Mouse (Mus musculus): ENCODE measurements around the gene Cysltr2. TPM values are rescaled to one million over a fixed set of nuclear protein-coding genes. Genes with fewer than 3 reads are reported as not detected.

Gene Cysltr2
- 0.24 TPM in 1 of 2 replicates, not detected in the other for polyA plus RNA-seq (2016; fragmentation: Nextera tagmentation; extraction: Ambion mirVana)

GRCm38 (mm10) chr14:73048937-73049336 is at the start of gene Cysltr2:
Gene Cysltr2, minus strand, starts transcription at chr14:73049114.
- Histone ChIP-seq H3K9me3 (no peaks in the 10 kb centered on the region), H3K4me3 (no peak within 1 kb of the TSS), H3K27me3 (ENCODE audit: insufficient read depth, poor library complexity, severe bottlenecking) (peaks cover 29% of the 10 kb centered on the region), H3K36me3 (no peaks in the 10 kb centered on the region), H3K4me1 (no peaks in the 10 kb centered on the region), H3K27ac (no peak within 1 kb of the TSS)
- WGBS = 71% methylated on average over 6 of the region's 6 CpGs
- no peak for DNase-seq (ENCODE audit: low spot score)

GRCm38 (mm10) chr14:73094802-73095550 is 46.1 kb upstream of the Cysltr2 start:
- H3K27me3 ChIP-seq (ENCODE audit: insufficient read depth, poor library complexity, severe bottlenecking) = peaks cover 11% of the 10 kb centered on the region; the same call in 1 of the 2 replicates
- WGBS = 71% methylated on average over 13 of the region's 13 CpGs
- no peaks in the 10 kb centered on the region for H3K36me3 ChIP-seq
- peak; percentile 45 for DNase-seq (ENCODE audit: low spot score)
- H3K9me3 ChIP-seq = no peaks in the 10 kb centered on the region
- H3K27ac ChIP-seq = no peak overlapping the region
- H3K4me3 ChIP-seq = no peak overlapping the region
- no peaks in the 10 kb centered on the region for H3K4me1 ChIP-seq

GRCm38 (mm10) chr14:73092871-73093270 is 44.0 kb upstream of the Cysltr2 start:
- Histone ChIP-seq H3K4me1 (no peaks in the 10 kb centered on the region), H3K4me3 (no peak overlapping the region), H3K27me3 (ENCODE audit: insufficient read depth, poor library complexity, severe bottlenecking) (peaks cover under 1% of the 10 kb centered on the region; the same call in 1 of the 2 replicates), H3K27ac (no peak overlapping the region), H3K36me3 (no peaks in the 10 kb centered on the region), H3K9me3 (no peaks in the 10 kb centered on the region)
- DNase-seq (ENCODE audit: low spot score) = no peak
- WGBS = 83% methylated on average over 3 of the region's 3 CpGs

- no peaks in the 10 kb centered on the region for H3K9me3 ChIP-seq
- H3K4me3 ChIP-seq = no peak overlapping the region
- no peaks in the 10 kb centered on the region for H3K36me3 ChIP-seq
- no peak overlapping the region for H3K27ac ChIP-seq
- no peaks in the 10 kb centered on the region for H3K4me1 ChIP-seq
- WGBS = 88% methylated on average over 1 of the region's 1 CpGs
- no peak for DNase-seq (ENCODE audit: low spot score)
- H3K27me3 ChIP-seq (ENCODE audit: insufficient read depth, poor library complexity, severe bottlenecking) = no peaks in the 10 kb centered on the region
Measured at GRCm38 (mm10) chr14:73088224-73088623, 39.3 kb upstream of the Cysltr2 start.

GRCm38 (mm10) chr14:73087746-73088145 is 38.8 kb upstream of the Cysltr2 start:
- no peaks in the 10 kb centered on the region for H3K4me1 ChIP-seq
- H3K27ac ChIP-seq = no peak overlapping the region
- WGBS = 79% methylated on average over 5 of the region's 5 CpGs
- no peak for DNase-seq (ENCODE audit: low spot score)
- no peaks in the 10 kb centered on the region for H3K27me3 ChIP-seq (ENCODE audit: insufficient read depth, poor library complexity, severe bottlenecking)
- H3K36me3 ChIP-seq = no peaks in the 10 kb centered on the region
- no peaks in the 10 kb centered on the region for H3K9me3 ChIP-seq
- H3K4me3 ChIP-seq = no peak overlapping the region

GRCm38 (mm10) chr14:73087247-73087646 is 38.3 kb upstream of the Cysltr2 start:
- H3K36me3 ChIP-seq = no peaks in the 10 kb centered on the region
- no peak overlapping the region for H3K4me3 ChIP-seq
- H3K4me1 ChIP-seq = no peaks in the 10 kb centered on the region
- H3K27ac ChIP-seq = no peak overlapping the region
- H3K9me3 ChIP-seq = no peaks in the 10 kb centered on the region
- no peaks in the 10 kb centered on the region for H3K27me3 ChIP-seq (ENCODE audit: insufficient read depth, poor library complexity, severe bottlenecking)
- 76% methylated on average over 5 of the region's 5 CpGs for WGBS
- no peak for DNase-seq (ENCODE audit: low spot score)

GRCm38 (mm10) chr14:73086425-73086824 is 37.5 kb upstream of the Cysltr2 start:
- no peak for DNase-seq (ENCODE audit: low spot score)
- H3K27ac ChIP-seq = no peak overlapping the region
- no peaks in the 10 kb centered on the region for H3K36me3 ChIP-seq
- 54% methylated on average over 3 of the region's 3 CpGs for WGBS
- no peaks in the 10 kb centered on the region for H3K9me3 ChIP-seq
- no peak overlapping the region for H3K4me3 ChIP-seq
- H3K4me1 ChIP-seq = no peaks in the 10 kb centered on the region
- H3K27me3 ChIP-seq (ENCODE audit: insufficient read depth, poor library complexity, severe bottlenecking) = no peaks in the 10 kb centered on the region

- Histone ChIP-seq H3K4me1 (no peaks in the 10 kb centered on the region), H3K4me3 (no peak overlapping the region), H3K36me3 (no peaks in the 10 kb centered on the region), H3K9me3 (no peaks in the 10 kb centered on the region), H3K27me3 (ENCODE audit: insufficient read depth, poor library complexity, severe bottlenecking) (no peaks in the 10 kb centered on the region), H3K27ac (no peak overlapping the region)
- WGBS = 82% methylated on average over 2 of the region's 2 CpGs
- DNase-seq (ENCODE audit: low spot score) = no peak
Measured at GRCm38 (mm10) chr14:73083563-73083962, 34.6 kb upstream of the Cysltr2 start.

- WGBS = 74% methylated on average over 7 of the region's 7 CpGs
- no peaks in the 10 kb centered on the region for H3K27me3 ChIP-seq (ENCODE audit: insufficient read depth, poor library complexity, severe bottlenecking)
Measured at GRCm38 (mm10) chr14:73064460-73064859, 15.5 kb upstream of the Cysltr2 start.

GRCm38 (mm10) chr14:73058755-73059154 is 9.8 kb upstream of the Cysltr2 start:
- no peaks in the 10 kb centered on the region for H3K27me3 ChIP-seq (ENCODE audit: insufficient read depth, poor library complexity, severe bottlenecking)
- H3K9me3 ChIP-seq = no peaks in the 10 kb centered on the region
- H3K36me3 ChIP-seq = no peaks in the 10 kb centered on the region
- DNase-seq (ENCODE audit: low spot score) = no peak
- 79% methylated on average over 2 of the region's 2 CpGs for WGBS
- no peak overlapping the region for H3K4me3 ChIP-seq
- H3K27ac ChIP-seq = no peak overlapping the region
- H3K4me1 ChIP-seq = no peaks in the 10 kb centered on the region

More at GRCm38 (mm10) chr14:73064460-73064859, 15.5 kb upstream of the Cysltr2 start:
- no peak overlapping the region for H3K27ac ChIP-seq
- H3K4me1 ChIP-seq = no peaks in the 10 kb centered on the region
- H3K9me3 ChIP-seq = no peaks in the 10 kb centered on the region
- H3K4me3 ChIP-seq = no peak overlapping the region
- DNase-seq (ENCODE audit: low spot score) = no peak
- H3K36me3 ChIP-seq = no peaks in the 10 kb centered on the region

GRCm38 (mm10) chr14:73057764-73058163 is 8.8 kb upstream of the Cysltr2 start:
- no peak overlapping the region for H3K27ac ChIP-seq
- no peaks in the 10 kb centered on the region for H3K27me3 ChIP-seq (ENCODE audit: insufficient read depth, poor library complexity, severe bottlenecking)
- no peak for DNase-seq (ENCODE audit: low spot score)
- 79% methylated on average over 10 of the region's 10 CpGs for WGBS
- H3K4me1 ChIP-seq = no peaks in the 10 kb centered on the region
- H3K4me3 ChIP-seq = no peak overlapping the region
- H3K9me3 ChIP-seq = no peaks in the 10 kb centered on the region
- no peaks in the 10 kb centered on the region for H3K36me3 ChIP-seq

- H3K4me1 ChIP-seq = no peaks in the 10 kb centered on the region
- no peaks in the 10 kb centered on the region for H3K27me3 ChIP-seq (ENCODE audit: insufficient read depth, poor library complexity, severe bottlenecking)
- H3K9me3 ChIP-seq = no peaks in the 10 kb centered on the region
- H3K36me3 ChIP-seq = no peaks in the 10 kb centered on the region
- 91% methylated on average over 6 of the region's 6 CpGs for WGBS
- H3K4me3 ChIP-seq = no peak overlapping the region
- no peak for DNase-seq (ENCODE audit: low spot score)
- H3K27ac ChIP-seq = no peak overlapping the region
Measured at GRCm38 (mm10) chr14:73056813-73057212, 7.9 kb upstream of the Cysltr2 start.

- H3K27ac ChIP-seq = no peak overlapping the region
- no peak for DNase-seq (ENCODE audit: low spot score)
- peaks cover 34% of the 10 kb centered on the region for H3K27me3 ChIP-seq (ENCODE audit: insufficient read depth, poor library complexity, severe bottlenecking)
- 76% methylated on average over 9 of the region's 9 CpGs for WGBS
- H3K36me3 ChIP-seq = no peaks in the 10 kb centered on the region
- no peaks in the 10 kb centered on the region for H3K4me1 ChIP-seq
- H3K9me3 ChIP-seq = no peaks in the 10 kb centered on the region
- no peak overlapping the region for H3K4me3 ChIP-seq
Measured at GRCm38 (mm10) chr14:73045199-73045928, 3.5 kb downstream of the Cysltr2 start.
